Mouse (Mus musculus): ENCODE measurements around the gene Gdnf.

DNA sequence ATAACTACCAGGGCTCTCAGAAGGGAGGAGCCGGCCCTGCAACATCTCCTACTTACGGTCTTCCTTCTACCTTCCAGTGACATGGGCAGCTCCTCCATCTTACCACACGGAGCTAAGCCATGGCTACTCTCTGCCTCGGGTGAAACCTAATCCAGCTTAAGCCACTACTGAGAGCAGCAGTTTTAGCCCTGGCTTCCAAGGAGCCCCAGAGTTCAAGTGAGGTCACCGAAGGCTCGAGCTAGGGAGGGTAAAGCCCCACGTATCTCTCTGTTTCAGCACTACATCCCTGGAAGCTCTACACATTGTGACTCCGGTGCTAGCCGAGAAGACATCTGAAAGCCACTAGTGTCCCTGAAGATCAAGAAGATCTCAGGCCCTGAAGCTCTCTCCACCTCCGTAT is 74.5 kb downstream of the Gdnf start:
- TF ChIP-seq EP300 (IDR thresholded peaks at IDR 0.05; ENCODE audit: insufficient read depth, low read depth, low read length) (no peak), CTCF (IDR thresholded peaks at IDR 0.05) (no peak)

Data from heart, adult 2 months (tissue).